8 mouse cellular contexts compared by ENCODE assay signal in the genomic region with DNA sequence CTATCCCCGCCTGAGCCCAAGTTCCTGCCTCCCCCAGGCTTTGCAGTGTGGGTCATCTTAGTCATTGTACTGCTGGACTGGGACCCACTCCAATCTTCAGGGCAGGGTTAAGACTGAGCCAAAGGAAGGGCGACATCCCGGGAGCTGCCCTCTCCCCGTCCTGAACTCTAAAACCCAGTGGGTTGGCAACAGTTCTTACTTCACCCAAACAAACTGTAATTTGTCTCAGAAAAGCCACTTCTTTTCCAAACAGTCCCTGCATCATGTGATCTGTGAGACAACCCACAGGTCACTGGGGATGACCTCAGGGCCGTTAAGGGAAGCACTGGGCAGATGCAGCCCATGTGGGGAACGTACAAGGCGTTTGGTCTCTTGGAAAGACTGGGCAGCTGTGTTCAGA. TPM values are rescaled to one million over a fixed set of nuclear protein-coding genes. Genes with fewer than 3 reads are reported as not detected.
DNase-seq lines count a peak whose midpoint lies in the region; ATAC-seq lines count a peak whose summit lies in the region.

No protein-coding gene starts in this region.

- DNase-seq in adrenal gland, adult 8-10 months, result peak; percentile 55
- DNase-seq in adrenal gland, postnatal 4 days (ENCODE audit: low spot score in 2 of 2), result no peak
- DNase-seq in adrenal gland, postnatal 36 days, result peak; percentile 48 to 63
- peak; percentile 83 for DNase-seq in lung, postnatal 25 days (ENCODE audit: low spot score)
- no peak for DNase-seq in frontal cortex, postnatal 36 days (ENCODE audit: low spot score in 2 of 2)
- no peak for DNase-seq in layer of hippocampus, adult 9-10 months (ENCODE audit: low spot score)
- no peak for DNase-seq in gastrocnemius, adult 18-20 months (ENCODE audit: low spot score)

- no peaks in the 10 kb centered on the region for H3K27me3 ChIP-seq in kidney, embryonic 15.5 days

- H3K9me3 ChIP-seq in kidney, embryonic 15.5 days (replicated peaks), result no peaks in the 10 kb centered on the region

- H3K4me3 ChIP-seq in kidney, embryonic 15.5 days (replicated peaks), result no peak overlapping the region

- no peak overlapping the region for H3K4me2 ChIP-seq in kidney, embryonic 15.5 days

- H3K36me3 ChIP-seq in kidney, embryonic 15.5 days, result peaks cover 7% of the 10 kb centered on the region; the same call in 1 of the 2 replicates

- H3K9ac ChIP-seq in kidney, embryonic 15.5 days, result no peak overlapping the region

- WGBS in kidney, embryonic 15.5 days, result 40% methylated on average over 7 of the region's 7 CpGs

- ATAC-seq in kidney, embryonic 15.5 days (replicated peaks; ENCODE audit: low FRiP score), result no peak

- H3K27ac ChIP-seq in kidney, embryonic 15.5 days, result 0 out of 2 replicates have a peak overlapping the region, but pooled peaks have one; percentile 13

- H3K4me1 ChIP-seq in kidney, embryonic 15.5 days, result peaks cover 32% of the 10 kb centered on the region

RNA-seq across cellular contexts. Expression of a gene that starts 10.0 kb away (rescaled TPM):
- 10 to 100 TPM; 58.1 to 75.3 (median 62.3) TPM for total RNA-seq in adrenal gland, adult 8-10 months (2022)
- 10 to 100 TPM; 58.1 to 65.3 TPM for total RNA-seq in adrenal gland, postnatal 4 days (2021)
- total RNA-seq in adrenal gland, postnatal 36 days (2021), result 10 to 100 TPM; 44.6 to 85.9 TPM
- polyA plus RNA-seq in kidney, embryonic 15.5 days (2015; fragmentation: Nextera tagmentation; extraction: Ambion mirVana), result 30.4 and 39.7 TPM in 2 replicates
- 10 to 100 TPM; 40.7 to 47.3 TPM for total RNA-seq in gastrocnemius, adult 18-20 months (2021)

Comparison
In these comparisons a context has a peak if more than half of its experiments do, and no peak if none do; other contexts are left out.
1. DNase-seq: peak in adrenal gland, adult 8-10 months (single experiment), adrenal gland, postnatal 36 days (2 of 2) and lung, postnatal 25 days (single experiment); none in adrenal gland, postnatal 4 days (0 of 2), frontal cortex, postnatal 36 days (0 of 2), layer of hippocampus, adult 9-10 months (single experiment) and gastrocnemius, adult 18-20 months (single experiment).